Mouse (Mus musculus): Measurements from ENCODE around the gene Dnttip2. TPM values are rescaled to one million over a fixed set of nuclear protein-coding genes. Genes with fewer than 3 reads are reported as not detected.

The Dnttip2 gene
- 2.7 and 9.5 TPM in 2 replicates for polyA plus RNA-seq (2012; ENCODE audit: low replicate concordance)

DNA sequence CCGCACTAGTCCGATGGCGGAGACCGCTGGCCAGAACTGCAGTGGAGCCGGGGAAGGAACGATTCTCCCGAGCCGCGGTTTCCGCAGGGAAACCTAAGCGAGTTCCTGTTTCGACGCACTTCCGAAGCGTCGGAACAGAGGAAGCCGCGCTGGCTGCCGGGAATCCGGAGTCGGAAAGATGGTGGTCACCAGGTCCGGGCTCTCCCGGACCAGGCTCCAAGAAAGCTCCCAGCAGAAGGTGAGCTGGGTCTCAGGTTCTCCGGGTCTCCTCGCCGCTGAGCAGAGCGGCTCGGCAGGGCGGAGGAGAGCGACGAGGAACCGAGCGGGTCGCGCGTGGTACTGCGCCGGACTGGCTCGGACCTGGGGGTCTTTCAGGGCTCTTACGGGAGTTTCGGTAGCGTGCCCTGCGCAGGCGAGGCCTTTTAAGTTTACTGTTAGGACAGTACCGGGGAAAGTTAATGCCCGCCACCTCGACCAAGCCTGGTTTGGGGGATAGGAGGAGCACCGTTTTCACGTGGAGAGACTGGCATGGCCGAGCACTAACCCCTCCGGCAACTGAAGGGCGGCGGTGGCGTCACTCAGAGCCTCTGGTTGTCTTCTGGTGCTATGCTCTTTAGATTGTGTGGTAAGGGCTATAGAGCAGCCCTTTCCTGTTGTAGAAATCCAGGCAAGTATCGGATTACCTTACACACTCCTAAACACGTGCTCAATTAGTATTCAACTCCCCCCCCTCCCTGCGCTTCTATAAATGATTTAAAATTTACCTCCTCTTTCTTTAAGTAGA lies at the start of gene Dnttip2:
Dnttip2 (plus strand) TSS at position 148 of the 784 bp plus-strand sequence.

DNA sequence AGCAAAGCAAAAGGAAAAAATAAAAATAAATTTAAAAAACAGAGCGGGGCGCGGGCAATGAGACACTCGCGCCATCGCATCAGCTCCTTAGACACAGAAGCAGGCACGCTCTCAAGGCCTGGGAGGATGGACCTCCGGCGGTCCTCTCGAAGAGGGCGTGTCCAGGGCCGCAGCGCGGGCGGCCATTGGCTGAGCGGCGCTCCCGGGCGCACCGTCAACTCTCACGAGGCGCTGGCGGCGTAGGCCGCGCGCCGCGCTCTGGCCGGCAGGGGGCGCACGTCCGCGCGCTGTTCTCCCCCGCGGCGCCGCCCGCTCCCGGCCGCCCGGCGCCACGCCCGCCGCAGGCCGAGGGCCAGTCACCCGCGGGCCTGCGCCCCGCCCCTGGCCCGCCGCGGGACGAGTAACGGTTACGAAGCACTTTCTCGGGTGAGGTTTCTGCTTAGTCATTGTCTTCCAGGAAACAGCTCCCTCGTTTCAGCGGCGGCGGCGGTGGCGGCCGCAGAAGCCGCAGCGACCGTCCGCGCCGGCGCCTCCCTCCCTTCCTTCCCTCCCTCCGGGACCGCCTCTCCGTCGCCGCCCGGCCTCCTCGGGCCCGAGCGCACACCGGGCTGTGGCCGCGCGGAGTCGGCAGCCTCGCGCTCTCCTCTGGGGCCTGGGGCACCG lies 28.8 kb upstream of the Dnttip2 start, which contains the start of gene Gclm:
Gclm (plus strand) TSS at position 343 of the 663 bp plus-strand sequence.

DNA sequence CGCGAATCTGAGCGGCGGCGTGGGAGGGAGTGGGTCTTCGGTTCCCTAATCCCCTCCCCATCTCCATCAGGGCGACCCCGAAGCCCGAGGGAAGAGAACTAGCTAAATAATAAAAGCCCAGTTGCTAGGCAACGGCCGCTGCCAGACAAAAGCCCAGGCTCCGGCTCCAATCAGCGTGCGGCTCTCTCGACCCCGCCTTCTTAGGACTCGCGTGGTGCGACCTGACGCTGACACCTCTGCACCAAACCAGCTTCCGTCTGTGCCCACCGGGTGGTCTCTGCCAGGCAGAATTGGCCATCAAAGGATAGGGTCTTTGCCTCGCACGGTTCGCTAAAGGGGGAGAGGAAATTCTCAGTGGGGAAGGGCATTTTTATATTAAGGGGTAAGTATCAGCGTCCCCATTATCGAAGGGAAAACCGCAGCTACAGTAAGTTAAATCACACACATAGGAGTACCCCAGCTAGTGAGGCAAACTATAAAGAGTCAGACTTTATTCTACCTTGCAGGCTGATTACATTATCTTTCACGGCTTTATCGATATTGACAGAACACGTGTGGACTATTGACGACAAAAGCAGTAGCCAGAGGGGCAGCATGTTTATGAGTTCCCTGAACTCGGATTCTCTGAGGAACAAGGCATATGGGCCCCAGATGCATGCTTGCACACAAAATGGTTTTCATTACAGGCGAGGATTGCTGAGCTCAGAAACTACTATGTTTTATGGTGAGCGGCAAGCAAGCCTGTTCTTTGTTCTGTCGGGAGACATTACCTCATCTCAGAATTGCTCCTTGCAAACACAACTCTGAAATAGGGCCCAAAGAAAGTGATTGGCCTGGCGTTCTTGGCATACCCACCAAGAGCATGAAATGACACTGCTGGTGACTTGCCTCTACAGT lies 20.0 kb downstream of the Dnttip2 start, which contains the start of gene Bcar3:
Bcar3 (plus strand) TSS at position 183 of the 897 bp plus-strand sequence.

Other genes with a start within 250 kb of the Dnttip2 start
- gene Abca4, start 229.9 kb upstream of the Dnttip2 start, polyA plus RNA-seq (2012; ENCODE audit: low replicate concordance) = 0.03 and 0.11 TPM in 2 replicates
- 109 and 111 TPM in 2 replicates for gene Gclm, start 28.8 kb upstream of the Dnttip2 start, polyA plus RNA-seq (2012; ENCODE audit: low replicate concordance)
- 181 and 503 TPM in 2 replicates for gene Bcar3, start 19.7 kb downstream of the Dnttip2 start, polyA plus RNA-seq (2012; ENCODE audit: low replicate concordance)